Comparison of ENCODE assay signal across 14 mouse cellular contexts in genomic region chr7:3398363-3398762, GRCm38 (mm10). TPM values are rescaled to one million over a fixed set of nuclear protein-coding genes. Genes with fewer than 3 reads are reported as not detected.
"Had no signal": no experiment of that assay in that cellular context is flagged by ENCODE, and none has a peak within 500 bp of the region (broad histone marks: within the 10 kb centered on the region; RNA-seq: fewer than 3 reads in every experiment).

No protein-coding gene starts in this region.

RNA-seq across cellular contexts. Expression of gene Cacng8, which starts 7.9 kb away (rescaled TPM):
- total RNA-seq: common myeloid progenitor, adult 5-6 weeks; gastrocnemius, adult 18-20 months; gastrocnemius, adult 2 months; gastrocnemius, adult 8-10 months; gastrocnemius, postnatal 14 days; gastrocnemius, postnatal 25 days; gastrocnemius, postnatal 36 days; gastrocnemius, postnatal 4 days; granulocyte monocyte progenitor cell, adult 5-6 weeks; heart, adult 18-20 months; heart, adult 2 months had no signal
- polyA plus RNA-seq: erythroblast, embryonic 14.5 days; heart, adult 2 months had no signal

RNA-seq across cellular contexts. Expression of gene Cacng6, which starts 25.6 kb away (rescaled TPM):
- total RNA-seq: common myeloid progenitor, adult 5-6 weeks; granulocyte monocyte progenitor cell, adult 5-6 weeks had no signal
- polyA plus RNA-seq: erythroblast, embryonic 14.5 days; forebrain, embryonic 13.5 days; gonadal fat pad, adult 2 months had no signal
